Mouse (Mus musculus): ENCODE measurements at regions not wholly inside any gene's neighbourhood (a gene's known extent, or its start where the extent isn't known, plus 50 kb on each side); places are given as distances from the start of the nearest gene placed in this dataset.

DNA sequence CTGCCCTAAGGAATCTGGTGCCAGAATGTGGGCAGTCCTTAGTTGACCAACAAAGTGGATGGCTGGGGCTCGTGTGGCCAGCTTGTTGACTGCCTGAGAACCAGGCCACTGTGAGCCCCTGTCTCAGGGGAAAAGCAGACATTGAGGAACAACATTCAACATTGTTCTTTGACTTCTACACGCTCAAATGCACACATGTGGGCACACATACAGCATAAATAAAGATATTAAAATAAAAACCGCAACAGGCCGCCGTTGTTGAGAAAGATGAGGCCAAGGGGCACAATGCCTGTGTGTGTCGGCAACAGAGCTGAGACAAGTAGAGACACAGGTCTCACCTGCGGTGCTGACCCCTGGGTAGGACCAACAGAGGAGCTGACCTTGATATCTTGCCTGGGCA, 105.8 kb downstream of the Nxnl2 start:
- 85% methylated on average over 7 of the region's 7 CpGs for WGBS
- H3K4me1 ChIP-seq, result peaks cover 23% of the 10 kb centered on the region
- H3K36me3 ChIP-seq, result no peaks in the 10 kb centered on the region
- no peak overlapping the region for H3K27ac ChIP-seq
- H3K27me3 ChIP-seq (replicated peaks), result no peaks in the 10 kb centered on the region
- H3K9ac ChIP-seq, result no peak overlapping the region
- no peak for ATAC-seq (ENCODE audit: insufficient read depth, low FRiP score, low read depth)
- no peak overlapping the region for H3K4me3 ChIP-seq (replicated peaks)
- H3K9me3 ChIP-seq, result no peaks in the 10 kb centered on the region
- no peak overlapping the region for H3K4me2 ChIP-seq

DNA sequence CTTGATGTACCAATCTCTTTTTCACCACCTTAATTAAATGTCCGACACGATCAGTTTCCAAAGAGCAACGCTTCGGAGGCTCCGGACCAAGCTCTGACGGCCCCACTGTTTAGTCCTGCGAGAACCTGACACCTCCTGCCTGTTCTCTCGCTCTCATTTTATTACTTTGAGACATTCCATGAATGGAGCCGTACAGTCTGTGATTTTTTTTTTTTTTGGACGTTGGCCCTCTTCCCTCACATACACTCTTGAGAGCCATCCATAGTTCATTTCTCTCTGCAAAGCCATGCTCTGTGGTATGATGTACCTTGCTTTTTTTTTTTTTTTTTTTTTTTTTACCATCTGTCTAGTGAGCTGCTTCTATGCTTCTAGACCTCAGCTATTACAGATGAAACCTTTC, 106.7 kb downstream of the Nxnl2 start:
- no peak for ATAC-seq (ENCODE audit: insufficient read depth, low FRiP score, low read depth)
- Histone ChIP-seq H3K27ac (0 out of 2 replicates have a peak overlapping the region, but pooled peaks have one; percentile 5), H3K4me2 (no peak overlapping the region), H3K36me3 (no peaks in the 10 kb centered on the region), H3K27me3 (replicated peaks) (no peaks in the 10 kb centered on the region), H3K9ac (no peak overlapping the region), H3K4me1 (peaks cover 23% of the 10 kb centered on the region), H3K4me3 (replicated peaks) (no peak overlapping the region), H3K9me3 (no peaks in the 10 kb centered on the region)
- 35% methylated on average over 10 of the region's 10 CpGs for WGBS

- Histone ChIP-seq H3K9ac (no peak overlapping the region), H3K4me3 (replicated peaks) (no peak overlapping the region), H3K9me3 (no peaks in the 10 kb centered on the region), H3K27me3 (replicated peaks) (no peaks in the 10 kb centered on the region), H3K4me2 (no peak overlapping the region), H3K4me1 (peaks cover 17% of the 10 kb centered on the region), H3K36me3 (no peaks in the 10 kb centered on the region), H3K27ac (peak overlapping the region; percentile 85)
- ATAC-seq (ENCODE audit: insufficient read depth, low FRiP score, low read depth), result peak; percentile 55; the same call in 1 of the 2 replicates
- WGBS, result 25% methylated on average over 8 of the region's 8 CpGs
Measured at GRCm38 (mm10) chr13:51279642-51280387, 109.0 kb downstream of the Nxnl2 start.

DNA sequence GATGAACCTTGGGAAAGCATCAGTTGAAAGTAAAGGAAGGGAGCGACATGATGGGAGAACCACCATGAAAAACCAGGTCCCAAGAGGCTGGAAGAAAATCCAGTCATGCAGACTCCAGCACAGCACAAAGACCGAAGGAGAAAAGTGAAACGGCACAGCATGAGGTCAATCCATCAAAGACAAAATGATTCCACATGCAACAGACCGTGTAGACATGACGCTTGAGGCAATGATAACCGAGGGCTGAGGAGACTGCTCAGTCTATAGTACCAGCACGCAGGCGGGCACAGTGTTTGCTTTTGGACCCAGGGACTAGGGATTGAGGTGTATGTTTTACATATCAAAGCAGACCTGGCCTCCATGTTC, 109.5 kb downstream of the Nxnl2 start:
- 51% methylated on average over 8 of the region's 8 CpGs for WGBS
- no peaks in the 10 kb centered on the region for H3K9me3 ChIP-seq
- peaks cover 15% of the 10 kb centered on the region for H3K4me1 ChIP-seq
- H3K27ac ChIP-seq, result peak overlapping the region; percentile 61
- H3K27me3 ChIP-seq (replicated peaks), result no peaks in the 10 kb centered on the region
- no peak overlapping the region for H3K4me2 ChIP-seq
- ATAC-seq (ENCODE audit: insufficient read depth, low FRiP score, low read depth), result peak; percentile 3; the same call in 1 of the 2 replicates
- no peak overlapping the region for H3K9ac ChIP-seq
- no peak overlapping the region for H3K4me3 ChIP-seq (replicated peaks)
- no peaks in the 10 kb centered on the region for H3K36me3 ChIP-seq

GRCm38 (mm10) chr13:51284679-51285078, 113.9 kb downstream of the Nxnl2 start:
- no peaks in the 10 kb centered on the region for H3K9me3 ChIP-seq
- peaks cover 13% of the 10 kb centered on the region for H3K4me1 ChIP-seq
- H3K4me3 ChIP-seq (replicated peaks), result no peak overlapping the region
- H3K9ac ChIP-seq, result no peak overlapping the region
- no peak for ATAC-seq (ENCODE audit: insufficient read depth, low FRiP score, low read depth)
- no peak overlapping the region for H3K4me2 ChIP-seq
- no peaks in the 10 kb centered on the region for H3K36me3 ChIP-seq
- no peaks in the 10 kb centered on the region for H3K27me3 ChIP-seq (replicated peaks)
- H3K27ac ChIP-seq, result no peak overlapping the region

- Histone ChIP-seq H3K27ac (no peak overlapping the region), H3K4me3 (replicated peaks) (no peak overlapping the region), H3K9ac (no peak overlapping the region), H3K4me1 (0 out of 2 replicates have a peak, but pooled peaks cover 4% of the 10 kb centered on the region), H3K27me3 (replicated peaks) (no peaks in the 10 kb centered on the region), H3K4me2 (no peak overlapping the region), H3K9me3 (no peaks in the 10 kb centered on the region), H3K36me3 (no peaks in the 10 kb centered on the region)
- no peak for ATAC-seq (ENCODE audit: insufficient read depth, low FRiP score, low read depth)
- 67% methylated on average over 4 of the region's 4 CpGs for WGBS
Measured at GRCm38 (mm10) chr13:51289442-51289841, 118.6 kb downstream of the Nxnl2 start.

GRCm38 (mm10) chr13:51290021-51290424, 118.4 kb upstream of the S1pr3 start:
- Histone ChIP-seq H3K36me3 (no peaks in the 10 kb centered on the region), H3K9me3 (no peaks in the 10 kb centered on the region), H3K4me3 (replicated peaks) (no peak overlapping the region), H3K4me2 (no peak overlapping the region), H3K4me1 (0 out of 2 replicates have a peak, but pooled peaks cover 4% of the 10 kb centered on the region), H3K27ac (no peak overlapping the region), H3K9ac (no peak overlapping the region), H3K27me3 (replicated peaks) (no peaks in the 10 kb centered on the region)
- ATAC-seq (ENCODE audit: insufficient read depth, low FRiP score, low read depth), result no peak
- 82% methylated on average over 7 of the region's 7 CpGs for WGBS

GRCm38 (mm10) chr13:51290926-51291325, 117.5 kb upstream of the S1pr3 start:
- 82% methylated on average over 6 of the region's 6 CpGs for WGBS
- Histone ChIP-seq H3K9me3 (no peaks in the 10 kb centered on the region), H3K4me2 (no peak overlapping the region), H3K9ac (no peak overlapping the region), H3K4me1 (0 out of 2 replicates have a peak, but pooled peaks cover 5% of the 10 kb centered on the region), H3K4me3 (replicated peaks) (no peak overlapping the region), H3K36me3 (no peaks in the 10 kb centered on the region), H3K27me3 (replicated peaks) (no peaks in the 10 kb centered on the region), H3K27ac (no peak overlapping the region)
- no peak for ATAC-seq (ENCODE audit: insufficient read depth, low FRiP score, low read depth)

- 61% methylated on average over 4 of the region's 4 CpGs for WGBS
- Histone ChIP-seq H3K9me3 (no peaks in the 10 kb centered on the region), H3K9ac (no peak overlapping the region), H3K4me2 (no peak overlapping the region), H3K4me1 (peaks cover 14% of the 10 kb centered on the region), H3K27ac (no peak overlapping the region), H3K36me3 (no peaks in the 10 kb centered on the region), H3K4me3 (replicated peaks) (no peak overlapping the region), H3K27me3 (replicated peaks) (no peaks in the 10 kb centered on the region)
- ATAC-seq (ENCODE audit: insufficient read depth, low FRiP score, low read depth), result no peak
Measured at GRCm38 (mm10) chr13:51293047-51293446, 115.4 kb upstream of the S1pr3 start.

DNA sequence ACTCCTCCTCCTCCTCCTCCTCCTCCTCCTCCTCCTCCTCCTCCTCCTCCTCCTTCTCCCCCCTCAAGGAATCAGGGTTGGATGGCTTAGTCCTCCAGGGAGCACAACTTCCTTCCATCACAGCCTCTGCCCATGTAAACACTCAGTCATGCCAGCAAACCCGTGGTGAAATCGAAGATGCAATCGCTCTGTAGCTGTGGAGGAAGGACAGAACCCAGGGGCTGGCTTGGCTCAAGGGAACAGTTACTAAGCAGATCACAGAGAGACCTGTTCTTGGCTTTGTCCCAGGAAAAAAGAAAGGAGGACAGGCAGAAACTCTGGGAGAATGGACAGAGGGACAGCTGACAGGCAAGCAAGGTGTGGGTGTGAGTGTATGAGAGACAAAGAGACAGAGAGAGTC, 112.6 kb upstream of the S1pr3 start:
- no peaks in the 10 kb centered on the region for H3K27me3 ChIP-seq (replicated peaks)
- H3K4me2 ChIP-seq, result no peak overlapping the region
- WGBS, result 43% methylated on average over 3 of the region's 3 CpGs
- no peak overlapping the region for H3K4me3 ChIP-seq (replicated peaks)
- H3K36me3 ChIP-seq, result no peaks in the 10 kb centered on the region
- no peak for ATAC-seq (ENCODE audit: insufficient read depth, low FRiP score, low read depth)
- H3K27ac ChIP-seq, result no peak overlapping the region
- H3K9me3 ChIP-seq, result no peaks in the 10 kb centered on the region
- no peak overlapping the region for H3K9ac ChIP-seq
- peaks cover 14% of the 10 kb centered on the region for H3K4me1 ChIP-seq

DNA sequence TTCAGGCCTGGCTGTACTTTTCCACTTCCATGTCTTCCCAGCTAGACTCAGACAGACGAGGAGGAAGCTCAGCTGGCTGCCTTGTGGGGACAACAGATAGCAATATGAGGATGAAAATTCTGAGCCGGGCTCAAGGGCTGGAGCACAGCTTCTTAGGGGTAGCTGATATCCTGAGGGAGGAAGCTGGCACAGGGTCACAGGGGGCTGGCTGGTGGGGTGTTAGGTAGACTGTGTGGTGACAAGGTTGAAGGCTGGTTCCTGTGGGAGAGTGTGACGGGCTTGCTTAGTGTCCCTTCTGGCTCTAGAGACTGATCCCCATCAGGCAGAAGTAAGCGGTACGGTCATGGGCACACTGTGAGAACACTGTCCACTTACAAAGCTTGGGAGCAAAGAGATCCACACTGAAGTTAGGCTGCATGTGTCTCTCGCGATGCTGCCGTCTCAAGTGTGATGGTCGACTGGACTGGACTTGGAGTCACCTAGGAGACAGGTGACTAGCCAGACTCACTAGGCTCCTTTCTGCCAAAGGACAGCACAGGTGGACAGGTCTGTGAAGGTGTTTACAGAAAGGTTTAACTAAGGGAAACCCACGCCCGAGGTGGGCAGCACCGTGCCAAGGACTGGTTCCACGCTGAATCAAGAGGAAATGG, 111.1 kb upstream of the S1pr3 start:
- Histone ChIP-seq H3K27ac (no peak overlapping the region), H3K4me1 (peaks cover 14% of the 10 kb centered on the region), H3K9ac (no peak overlapping the region), H3K9me3 (no peaks in the 10 kb centered on the region), H3K4me2 (no peak overlapping the region), H3K36me3 (no peaks in the 10 kb centered on the region), H3K4me3 (replicated peaks) (no peak overlapping the region), H3K27me3 (replicated peaks) (no peaks in the 10 kb centered on the region)
- 89% methylated on average over 13 of the region's 13 CpGs for WGBS
- no peak for ATAC-seq (ENCODE audit: insufficient read depth, low FRiP score, low read depth)

DNA sequence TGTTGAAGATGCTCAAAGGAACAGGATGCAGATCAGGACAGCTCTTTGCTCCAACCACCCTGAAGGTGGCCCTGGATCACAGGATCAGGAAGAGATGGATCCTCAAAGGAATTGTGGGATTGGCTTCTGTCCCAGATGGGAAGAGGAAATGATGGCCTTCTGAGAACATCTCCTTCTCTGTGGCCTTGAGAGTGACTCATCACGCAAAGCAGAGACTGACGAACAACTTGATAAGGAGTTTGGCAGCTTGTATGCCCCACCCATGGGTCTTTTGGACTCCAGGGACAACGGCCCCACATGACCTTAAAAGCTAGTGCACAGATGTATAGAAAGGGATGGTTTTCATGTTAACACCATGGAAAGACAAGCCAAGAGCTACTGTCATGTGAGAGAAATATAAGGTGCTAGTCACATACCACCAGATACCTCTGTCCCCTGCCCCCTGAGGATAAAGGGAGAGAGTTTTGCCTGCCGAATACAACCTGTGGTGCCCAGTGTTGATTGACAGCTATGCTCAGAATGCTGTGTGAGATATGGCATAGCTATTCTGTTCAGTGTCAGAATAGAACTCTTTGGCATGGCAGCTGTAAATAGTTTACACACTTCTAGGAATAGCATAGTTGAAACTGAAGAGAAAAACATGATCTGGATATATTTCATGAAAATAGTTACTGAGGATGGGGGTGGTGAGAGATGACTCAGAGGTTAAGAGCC, 109.2 kb upstream of the S1pr3 start:
- Histone ChIP-seq H3K4me2 (no peak overlapping the region), H3K9ac (no peak overlapping the region), H3K4me1 (peaks cover 10% of the 10 kb centered on the region), H3K27me3 (replicated peaks) (no peaks in the 10 kb centered on the region), H3K9me3 (no peaks in the 10 kb centered on the region), H3K36me3 (no peaks in the 10 kb centered on the region), H3K4me3 (replicated peaks) (no peak overlapping the region), H3K27ac (no peak overlapping the region)
- no peak for ATAC-seq (ENCODE audit: insufficient read depth, low FRiP score, low read depth)
- whole genome bisulfite sequencing, result 71% methylated on average over 4 of the region's 4 CpGs
